Mouse (Mus musculus) layer of hippocampus, adult 9-10 months (tissue): ENCODE data around the gene Ndufs2.

ENCODE experiments used
- DNase-seq: peaks from one replicate; pipeline ENCODE4 v3.0.0; 2022; ENCODE audit warnings: low spot score

The Ndufs2 gene

GRCm38 (mm10) chr1:171279012-171279705, 28.0 kb upstream of the Ndufs2 start:
- no peak for DNase-seq

- DNase-seq: no peak
Observed at GRCm38 (mm10) chr1:171278436-171278835, 27.2 kb upstream of the Ndufs2 start.

DNA sequence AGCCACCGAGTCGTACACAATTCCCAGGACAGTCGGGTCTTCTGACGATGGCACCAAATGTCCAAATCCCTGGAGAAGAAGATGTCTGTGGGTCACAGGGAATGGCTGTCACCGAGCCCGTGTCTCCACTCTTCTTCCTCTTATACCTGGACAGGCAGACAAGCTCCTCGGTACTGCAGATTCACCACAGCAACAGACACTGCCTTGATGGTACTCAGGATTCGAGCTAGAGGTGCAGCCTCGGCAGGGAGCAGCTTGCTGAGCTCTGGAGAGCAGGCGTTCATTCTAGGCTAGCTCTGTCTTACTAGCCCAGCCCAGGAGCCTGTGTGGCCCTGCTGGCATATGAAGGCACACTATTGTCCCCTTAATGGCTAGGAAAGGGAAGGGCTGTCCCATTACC, 26.5 kb upstream of the Ndufs2 start:
- no peak for DNase-seq

- no peak for DNase-seq
Observed at GRCm38 (mm10) chr1:171276110-171276748, 25.0 kb upstream of the Ndufs2 start.

- no peak for DNase-seq
Observed at GRCm38 (mm10) chr1:171275144-171275734, 24.1 kb upstream of the Ndufs2 start.

DNA sequence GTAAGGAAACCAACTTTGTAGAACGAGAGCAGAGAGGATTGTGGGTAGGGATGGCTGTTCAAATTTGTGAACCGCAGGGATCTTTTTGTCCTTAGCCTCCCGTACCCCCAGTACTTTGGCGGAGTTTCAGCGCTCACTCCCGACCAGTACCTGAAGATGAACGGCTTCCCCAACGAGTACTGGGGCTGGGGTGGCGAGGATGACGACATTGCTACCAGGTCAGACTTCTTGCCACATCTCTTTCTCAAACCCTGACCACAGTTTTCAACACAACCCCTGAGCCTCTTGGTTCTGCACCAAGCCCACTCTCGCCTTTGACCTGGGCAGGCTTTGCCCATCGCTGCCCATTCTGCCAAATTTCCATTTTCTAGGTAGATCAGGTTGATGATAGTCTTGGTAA, 23.0 kb upstream of the Ndufs2 start:
- no peak for DNase-seq

DNA sequence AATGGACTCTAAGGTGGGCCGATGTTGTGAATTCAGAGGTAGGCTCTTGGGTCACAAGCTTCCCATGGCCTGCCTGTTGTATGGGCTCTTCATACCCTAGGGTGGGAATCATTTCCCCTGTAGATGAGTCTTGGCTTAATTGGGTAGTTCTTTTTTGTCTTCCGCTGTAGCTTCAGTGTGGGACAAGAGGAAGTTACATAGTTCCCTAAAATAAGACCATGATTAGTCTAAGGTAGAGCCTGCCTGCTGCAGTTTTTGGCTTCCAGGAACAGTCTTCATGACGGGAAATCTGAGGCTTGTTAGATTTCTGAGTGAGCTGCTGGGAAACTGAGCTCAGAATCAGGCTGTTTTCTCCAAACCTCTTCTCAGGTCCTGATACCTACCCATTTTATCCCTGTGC, 20.9 kb upstream of the Ndufs2 start:
- no peak for DNase-seq

DNA sequence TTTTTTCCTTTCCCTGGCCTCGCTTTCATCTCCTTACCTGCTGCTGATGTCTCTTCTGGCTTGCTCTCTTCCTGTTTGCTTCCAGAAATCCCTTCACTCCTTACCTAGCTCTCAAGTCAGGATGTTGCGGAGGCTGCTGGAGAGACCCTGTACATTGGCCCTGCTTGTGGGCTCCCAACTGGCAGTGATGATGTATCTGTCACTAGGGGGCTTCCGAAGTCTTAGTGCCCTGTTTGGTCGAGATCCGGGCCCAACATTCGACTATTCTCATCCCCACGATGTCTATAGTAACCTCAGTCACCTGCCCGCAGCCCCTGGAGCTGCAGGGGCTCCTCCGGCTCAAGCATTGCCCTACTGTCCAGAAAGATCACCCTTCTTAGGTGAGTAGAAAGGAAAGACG, 20.4 kb upstream of the Ndufs2 start:
- no peak for DNase-seq

- DNase-seq: no peak
Observed at GRCm38 (mm10) chr1:171271196-171271595, 20.0 kb upstream of the Ndufs2 start.

DNA sequence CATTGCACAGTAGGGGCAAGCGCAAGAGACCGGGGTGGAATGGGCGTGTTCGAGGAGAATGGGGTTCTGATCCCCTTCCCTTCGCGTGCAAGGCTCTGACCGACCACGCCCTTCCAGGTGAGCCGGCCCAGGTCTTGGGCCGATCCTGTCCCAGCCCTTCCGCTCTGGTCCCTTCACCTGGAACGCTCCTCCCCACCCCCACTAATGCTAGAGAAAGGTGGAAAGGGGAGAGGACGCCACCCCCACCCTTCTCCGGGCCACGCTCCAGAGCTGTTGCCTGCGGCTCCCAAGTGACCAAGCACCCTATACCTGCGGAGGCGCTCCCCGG, 19.3 kb upstream of the Ndufs2 start:
- DNase-seq: no peak

- peak; percentile 89 for DNase-seq
Observed at GRCm38 (mm10) chr1:171269848-171270572, 18.8 kb upstream of the Ndufs2 start, which contains the start of gene B4galt3. B4galt3 (plus strand) TSS chr1:171270328.

GRCm38 (mm10) chr1:171268341-171268740, 17.2 kb upstream of the Ndufs2 start:
- DNase-seq: no peak

GRCm38 (mm10) chr1:171265971-171266744, 15.0 kb upstream of the Ndufs2 start:
- no peak for DNase-seq

DNA sequence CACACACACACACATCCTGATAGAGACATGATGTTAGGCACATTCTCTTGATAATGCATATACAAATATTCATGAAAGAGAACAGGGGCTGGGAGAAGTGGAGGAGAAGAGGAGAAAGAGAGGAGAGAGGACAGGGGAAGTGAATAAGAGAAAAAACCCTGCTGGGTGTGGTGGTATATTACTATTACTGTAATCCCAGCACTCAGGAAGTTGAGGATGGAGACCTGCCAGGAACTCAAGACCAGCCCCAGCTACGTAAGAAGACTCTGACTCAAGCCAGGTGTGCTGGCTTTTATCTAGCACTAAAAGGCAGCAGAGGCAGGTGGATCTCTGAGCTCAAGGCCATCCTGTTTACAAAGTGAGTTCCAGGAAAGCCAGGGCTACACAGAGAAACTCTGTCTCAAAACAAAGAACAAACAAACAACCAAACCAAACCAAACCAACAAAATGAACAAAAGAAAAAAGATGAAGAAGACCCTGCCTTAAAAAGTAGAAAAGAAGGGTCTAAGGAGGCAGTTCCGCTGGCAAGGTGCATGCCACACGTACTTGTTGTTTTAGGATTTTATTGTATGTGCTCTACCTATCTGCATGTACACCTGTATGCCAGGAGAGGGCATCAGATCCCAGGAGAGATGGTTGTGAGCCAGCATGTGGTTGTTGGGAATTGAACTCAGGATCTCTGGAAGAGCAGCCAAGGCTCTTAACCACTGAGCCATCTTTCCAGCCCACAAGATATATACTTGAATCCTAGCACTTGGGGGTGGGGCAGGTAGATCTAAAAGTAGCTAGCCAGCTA, 12.7 kb upstream of the Ndufs2 start:
- DNase-seq: no peak

DNA sequence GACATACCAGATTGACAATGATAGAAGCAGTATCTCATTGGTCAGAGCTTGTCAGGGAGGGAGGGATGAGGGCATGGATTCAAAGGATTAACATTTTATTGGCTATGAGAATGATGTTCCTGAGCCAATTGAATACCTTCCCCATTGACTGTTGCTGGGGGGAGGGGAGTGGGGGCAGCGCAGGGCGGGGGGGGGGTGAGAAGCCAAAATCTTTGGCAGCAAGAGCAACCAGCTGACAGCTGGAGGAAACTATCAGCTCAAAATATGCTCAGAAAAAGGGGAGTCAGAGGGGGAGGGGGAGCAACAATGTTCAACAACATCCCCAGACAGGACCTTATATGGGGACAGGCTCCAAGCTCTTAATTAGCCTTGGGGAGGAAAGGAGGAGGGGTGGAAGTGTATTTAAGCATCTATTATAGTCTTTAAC, 12.0 kb upstream of the Ndufs2 start:
- no peak for DNase-seq

DNA sequence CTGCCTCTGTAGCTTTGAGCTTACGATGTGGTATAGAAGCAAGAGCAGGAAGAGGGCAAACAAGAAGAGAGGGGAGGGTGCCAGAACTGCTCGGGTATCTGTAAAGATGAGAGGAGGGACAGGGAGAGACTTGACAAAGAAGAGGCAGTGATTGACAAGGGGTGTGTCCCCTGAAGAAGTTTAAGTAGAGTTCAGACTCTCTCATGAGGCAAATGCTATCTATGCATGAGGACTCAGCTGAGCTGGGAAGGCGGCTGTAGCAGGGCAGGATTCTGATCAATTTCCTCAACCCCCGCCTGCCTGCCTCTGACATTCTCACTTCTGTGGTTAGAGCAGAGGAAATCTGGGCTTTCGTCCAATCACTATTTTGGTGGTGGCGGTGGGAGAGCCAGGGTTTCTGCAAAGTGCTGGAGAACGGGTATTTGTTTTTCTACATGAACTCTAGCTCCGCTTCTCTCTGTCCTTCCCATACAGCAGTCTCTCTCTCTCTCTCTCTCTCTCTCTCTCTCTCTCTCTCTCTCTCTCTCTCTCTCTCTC, 11.5 kb upstream of the Ndufs2 start:
- peak; percentile 90 for DNase-seq

- DNase-seq: no peak
Observed at GRCm38 (mm10) chr1:171260316-171260715, 9.1 kb upstream of the Ndufs2 start.

DNA sequence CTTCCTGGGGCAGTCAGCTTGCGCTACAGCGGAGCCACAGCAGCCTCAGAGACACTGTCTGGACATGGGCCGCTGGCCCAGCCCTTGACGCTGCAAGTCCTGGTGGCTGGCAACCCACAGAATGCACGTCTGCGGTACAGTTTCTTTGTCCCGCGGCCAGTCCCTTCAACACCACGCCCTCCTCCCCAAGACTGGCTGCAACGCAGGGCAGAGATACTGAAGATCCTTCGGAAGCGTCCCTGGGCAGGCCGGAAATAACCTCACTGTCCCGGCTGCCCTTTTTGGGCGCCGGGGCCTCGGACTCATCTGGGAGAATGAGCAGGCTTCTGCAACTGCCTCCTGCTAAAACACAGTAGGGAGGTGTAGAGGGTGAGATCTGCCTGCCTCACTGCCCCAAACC, 7.7 kb upstream of the Ndufs2 start:
- no peak for DNase-seq

DNA sequence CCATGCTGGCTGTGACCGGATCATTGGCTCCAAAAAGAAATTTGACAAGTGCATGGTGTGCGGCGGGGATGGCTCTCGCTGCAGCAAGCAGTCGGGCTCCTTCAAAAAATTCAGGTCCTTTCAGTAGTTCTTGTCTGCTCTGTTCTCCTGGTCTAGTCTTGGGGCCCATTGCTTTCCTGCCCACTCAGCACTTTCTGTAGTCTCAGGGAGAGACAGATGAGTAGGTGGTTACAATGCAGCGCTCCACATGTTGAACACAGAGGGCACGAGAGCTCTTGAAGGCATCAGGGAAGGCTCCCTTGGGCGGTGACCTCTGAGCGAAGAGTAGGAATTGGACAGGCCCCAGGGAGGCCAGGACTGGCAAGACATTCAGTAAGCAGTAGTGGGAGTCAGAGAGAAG, 6.6 kb upstream of the Ndufs2 start:
- DNase-seq: no peak

GRCm38 (mm10) chr1:171256937-171257548, 5.9 kb upstream of the Ndufs2 start:
- DNase-seq: no peak
